Mouse (Mus musculus) testis, adult 2 months (tissue): ENCODE measurements around the gene Npas4.
"Not testable (repeated sequence)": the region's sequence is repeated elsewhere in the genome, so short reads cannot be mapped to it uniquely, and the experiment has no call there.

Experiments used
- CTCF ChIP-seq: fragments of 200-500 bp; IDR thresholded peaks from 2 replicates; pipeline ENCODE4 v1.5.1; 2012; ENCODE audit warnings: low read depth, mild to moderate bottlenecking, inconsistent platforms, low read length, moderate library complexity; ENCODE audit not compliant: control insufficient read depth, insufficient read depth, insufficient replicate concordance
- POLR2A ChIP-seq: fragments of 200-500 bp; IDR thresholded peaks from 2 replicates; pipeline ENCODE4 v1.6.1; 2012; ENCODE audit warnings: low read depth, mild to moderate bottlenecking, inconsistent platforms, low read length, moderate library complexity; ENCODE audit not compliant: control insufficient read depth

- TF ChIP-seq CTCF, POLR2A: not testable (repeated sequence)
Observed at GRCm38 (mm10) chr19:5003644-5004043, 13.5 kb upstream of the Npas4 start.
